Mouse (Mus musculus) midbrain, embryonic 14.5 days (tissue): Measurements from ENCODE around the gene Trp73. TPM values are rescaled to one million over a fixed set of nuclear protein-coding genes. Genes with fewer than 3 reads are reported as not detected.
A peak's percentile ranks its signal among the peaks of the same experiment; 100 is the strongest.

Experiments used
- ATAC-seq: fragments of 200-750 bp; cut with Nextera tagmentation; 2 replicates; pipeline ENCODE4 v1.8.0; 2017; ENCODE audit warnings: moderate number of reproducible peaks, moderate library complexity; ENCODE audit not compliant: low FRiP score, low TSS enrichment
- DNase-seq: peaks from one replicate; pipeline ENCODE4 v3.0.0-alpha.2; 2015
- H3K27ac ChIP-seq: fragments of 300-500 bp; sonication (generic); replicated peaks from 2 replicates; pipeline ENCODE4 v1.5.1; 2014; ENCODE audit warnings: mild to moderate bottlenecking, low read depth, low read length, moderate library complexity
- H3K27me3 ChIP-seq: fragments of 300-500 bp; sonication (generic); 2 replicates; pipeline ENCODE4 v1.6.1; 2014; ENCODE audit warnings: low read length, control low read depth, mixed read lengths; ENCODE audit not compliant: control insufficient read depth, insufficient read depth
- H3K36me3 ChIP-seq: fragments of 300-500 bp; sonication (generic); 2 replicates; pipeline ENCODE4 v1.6.1; 2014; ENCODE audit warnings: low read length, control low read depth; ENCODE audit not compliant: control insufficient read depth, insufficient read depth
- H3K4me1 ChIP-seq: fragments of 300-500 bp; sonication (generic); 2 replicates; pipeline ENCODE4 v1.6.1; 2014; ENCODE audit warnings: mild to moderate bottlenecking, antibody characterized with exemption, low read length, control low read depth; ENCODE audit not compliant: control insufficient read depth, insufficient read depth
- H3K4me2 ChIP-seq: fragments of 300-500 bp; sonication (generic); 2 replicates; pipeline ENCODE4 v1.6.1; 2014; ENCODE audit warnings: mild to moderate bottlenecking, low read length, moderate library complexity
- H3K4me3 ChIP-seq: fragments of 300-500 bp; sonication (generic); replicated peaks from 2 replicates; pipeline ENCODE4 v1.5.1; 2014; ENCODE audit warnings: low read depth, low read length
- H3K9ac ChIP-seq: fragments of 300-500 bp; sonication (generic); replicated peaks from 2 replicates; pipeline ENCODE4 v1.6.1; 2014; ENCODE audit warnings: mild to moderate bottlenecking, low read length, moderate library complexity
- H3K9me3 ChIP-seq: fragments of 300-500 bp; sonication (generic); 2 replicates; pipeline ENCODE4 v1.6.1; 2016; ENCODE audit warnings: low read length, control low read depth, mixed read lengths; ENCODE audit not compliant: control insufficient read depth
- WGBS: fragments of 180-500 bp; shearing (Covaris S2); extraction: QIAGEN DNeasy Blood & Tissue Kit; methylation state at CpG from one replicate; pipeline ENCODE4 v1.1.7; 2014; 5-methylcytosine and 5-hydroxymethylcytosine counted together
- polyA plus RNA-seq: library from polyadenylated mRNA; unstranded; fragments of >200 nt; fragmentation: Nextera tagmentation; extraction: Ambion mirVana; gene quantifications from 2 replicates; pipeline ENCODE4 v1.2.1, GENCODE M21; 2014

Trp73 gene
- polyA plus RNA-seq, 1 experiment from 2014 or later, result 0.59 TPM

GRCm38 (mm10) chr4:154055482-154055881 lies 84.5 kb downstream of the Trp73 start:
- no peak for DNase-seq

GRCm38 (mm10) chr4:154053065-154053464 lies 86.9 kb downstream of the Trp73 start:
- no peak for DNase-seq
- H3K4me1 ChIP-seq, result no peaks in the 10 kb centered on the region
- H3K9me3 ChIP-seq, result no peaks in the 10 kb centered on the region
- 62% methylated on average over 4 of the region's 4 CpGs for WGBS
- no peaks in the 10 kb centered on the region for H3K36me3 ChIP-seq
- no peaks in the 10 kb centered on the region for H3K27me3 ChIP-seq
- H3K9ac ChIP-seq, result no peak overlapping the region
- no peak overlapping the region for H3K4me2 ChIP-seq
- H3K4me3 ChIP-seq, result no peak overlapping the region
- no peak for ATAC-seq
- no peak overlapping the region for H3K27ac ChIP-seq

More at GRCm38 (mm10) chr4:154055482-154055881, 84.5 kb downstream of the Trp73 start:
- H3K27me3 ChIP-seq, result no peaks in the 10 kb centered on the region
- no peak for ATAC-seq
- 88% methylated on average over 7 of the region's 7 CpGs for WGBS
- no peak overlapping the region for H3K4me2 ChIP-seq
- H3K4me1 ChIP-seq, result no peaks in the 10 kb centered on the region
- no peak overlapping the region for H3K9ac ChIP-seq
- no peaks in the 10 kb centered on the region for H3K36me3 ChIP-seq
- H3K9me3 ChIP-seq, result no peaks in the 10 kb centered on the region
- H3K27ac ChIP-seq, result no peak overlapping the region
- no peak overlapping the region for H3K4me3 ChIP-seq

DNA sequence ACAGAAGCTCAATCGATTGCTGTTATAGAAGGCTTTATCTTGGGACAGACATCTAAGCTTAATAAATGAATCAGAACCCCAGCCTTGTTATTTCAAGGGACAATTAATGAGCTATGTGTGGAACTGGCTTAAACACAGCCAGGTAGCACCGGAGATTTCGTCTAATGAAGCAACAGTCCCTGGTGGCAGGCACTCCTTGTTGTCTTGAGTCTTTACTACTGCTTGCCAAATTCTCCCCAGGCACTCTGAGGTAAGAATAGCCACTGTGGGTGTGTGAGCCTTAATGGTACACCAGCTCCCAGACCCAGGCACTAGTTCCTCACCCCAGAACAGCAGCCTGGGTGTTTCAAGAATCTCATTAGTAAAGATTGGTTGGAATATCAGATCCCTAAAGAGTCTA lies 88.6 kb downstream of the Trp73 start:
- H3K4me2 ChIP-seq, result no peak overlapping the region
- H3K4me3 ChIP-seq, result no peak overlapping the region
- H3K9me3 ChIP-seq, result no peaks in the 10 kb centered on the region
- no peaks in the 10 kb centered on the region for H3K4me1 ChIP-seq
- WGBS, result 83% methylated on average over 3 of the region's 3 CpGs
- H3K9ac ChIP-seq, result no peak overlapping the region
- H3K27me3 ChIP-seq, result no peaks in the 10 kb centered on the region
- ATAC-seq (no peak), DNase-seq (no peak)
- no peak overlapping the region for H3K27ac ChIP-seq
- no peaks in the 10 kb centered on the region for H3K36me3 ChIP-seq

DNA sequence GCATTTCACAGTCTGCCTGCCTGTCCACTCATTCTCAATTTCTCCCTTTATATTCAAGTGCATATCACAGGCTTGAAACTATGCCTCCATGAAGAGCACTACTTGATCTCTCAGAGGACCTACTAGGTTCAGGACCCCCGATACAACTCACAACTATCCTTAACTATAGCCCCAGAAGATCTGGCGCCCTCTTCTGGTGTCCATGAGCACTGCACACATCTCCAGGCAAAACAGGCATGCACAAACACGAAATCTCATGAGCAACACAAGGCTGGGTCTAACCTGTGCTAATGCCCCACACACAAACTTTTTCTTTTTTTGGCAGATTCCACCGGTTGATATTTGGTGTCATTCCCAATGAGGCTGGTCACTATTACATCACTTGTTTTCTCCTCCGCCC lies 94.2 kb downstream of the Trp73 start:
- Histone ChIP-seq H3K9ac (no peak overlapping the region), H3K36me3 (no peaks in the 10 kb centered on the region), H3K4me1 (no peaks in the 10 kb centered on the region), H3K27me3 (no peaks in the 10 kb centered on the region), H3K4me3 (no peak overlapping the region), H3K27ac (no peak overlapping the region), H3K4me2 (no peak overlapping the region), H3K9me3 (no peaks in the 10 kb centered on the region)
- WGBS, result 70% methylated on average over 5 of the region's 5 CpGs
- DNase-seq (no peak), ATAC-seq (no peak)

DNA sequence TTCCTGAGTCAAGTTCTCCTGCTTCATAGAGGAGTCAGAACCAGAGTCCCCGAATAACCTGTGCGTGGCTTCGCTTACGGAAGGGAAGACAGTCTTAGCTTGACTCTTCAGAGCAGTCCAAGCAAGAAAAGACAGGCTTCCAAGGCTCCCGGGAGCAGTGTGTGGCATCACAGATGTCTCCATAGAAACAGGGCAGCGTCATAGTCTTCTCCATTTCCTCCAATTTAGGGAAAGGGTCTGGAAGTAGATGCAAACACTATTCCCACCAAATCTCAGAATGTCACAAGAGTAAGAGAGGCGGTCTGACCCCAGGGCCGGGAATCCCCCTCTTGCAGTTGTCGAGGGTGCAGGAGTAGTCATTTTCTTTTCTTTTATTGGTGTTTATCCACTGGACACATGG lies 97.4 kb downstream of the Trp73 start, which contains the start of gene Ccdc27:
Ccdc27 (minus strand) TSS at position 101 of the 400 bp plus-strand sequence.
- Histone ChIP-seq H3K4me3 (no peak within 1 kb of the TSS), H3K27me3 (no peaks in the 10 kb centered on the region), H3K4me2 (no peak within 1 kb of the TSS), H3K4me1 (no peaks in the 10 kb centered on the region), H3K27ac (no peak within 1 kb of the TSS), H3K9me3 (no peaks in the 10 kb centered on the region), H3K36me3 (no peaks in the 10 kb centered on the region), H3K9ac (no peak within 1 kb of the TSS)
- DNase-seq (no peak), ATAC-seq (no peak)
- 85% methylated on average over 9 of the region's 9 CpGs for WGBS

DNA sequence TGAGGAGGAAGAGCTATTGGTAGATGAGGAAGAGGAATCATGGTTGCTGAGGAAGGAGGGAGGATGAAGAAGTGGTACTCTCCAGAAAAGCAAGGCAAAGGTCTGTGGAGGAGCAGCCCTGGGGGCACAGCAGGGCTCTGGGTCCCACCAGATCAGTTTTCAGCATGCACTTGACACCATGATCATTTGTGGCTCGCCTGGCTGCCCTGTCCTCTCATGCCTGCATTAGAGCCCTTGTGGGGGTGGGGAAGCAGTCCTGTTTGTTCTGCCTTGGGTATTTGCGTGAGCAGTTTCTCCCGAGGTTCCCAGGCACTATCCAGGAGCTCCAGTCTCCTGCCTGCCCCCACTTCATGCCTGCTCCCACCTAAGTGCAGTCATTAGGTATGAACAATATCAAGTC lies 102.9 kb downstream of the Trp73 start:
- Histone ChIP-seq H3K4me3 (no peak overlapping the region), H3K27ac (no peak overlapping the region), H3K27me3 (no peaks in the 10 kb centered on the region), H3K4me2 (no peak overlapping the region), H3K9ac (no peak overlapping the region), H3K9me3 (no peaks in the 10 kb centered on the region), H3K36me3 (no peaks in the 10 kb centered on the region), H3K4me1 (no peaks in the 10 kb centered on the region)
- WGBS, result 48% methylated on average over 3 of the region's 3 CpGs
- ATAC-seq, result no peak
- DNase-seq, result no peak

DNA sequence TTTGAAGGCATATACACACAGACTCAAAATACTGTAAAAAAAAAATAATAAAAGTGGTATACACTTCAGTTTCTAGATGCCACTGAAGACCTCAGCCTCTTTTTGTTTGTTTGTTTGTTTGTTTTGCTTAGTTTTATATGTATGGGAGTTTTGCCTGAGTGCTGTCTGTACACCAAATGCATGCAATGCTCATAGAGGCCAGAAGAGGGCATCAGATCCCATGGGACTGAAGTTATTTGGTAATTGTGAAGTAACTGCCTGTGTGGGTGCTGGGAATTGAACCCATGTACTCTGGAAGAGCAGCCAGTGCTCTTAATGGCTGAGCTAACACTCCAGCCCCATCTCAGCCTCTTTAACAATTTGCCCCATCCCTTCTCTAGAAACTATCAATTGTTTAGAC lies 111.4 kb downstream of the Trp73 start:
- Histone ChIP-seq H3K9ac (no peak overlapping the region), H3K4me1 (peaks cover 9% of the 10 kb centered on the region), H3K27me3 (0 out of 2 replicates have a peak, but pooled peaks cover 7% of the 10 kb centered on the region), H3K27ac (no peak overlapping the region), H3K4me3 (no peak overlapping the region), H3K4me2 (no peak overlapping the region), H3K9me3 (no peaks in the 10 kb centered on the region), H3K36me3 (no peaks in the 10 kb centered on the region)
- DNase-seq, result peak; percentile 33
- no peak for ATAC-seq

DNA sequence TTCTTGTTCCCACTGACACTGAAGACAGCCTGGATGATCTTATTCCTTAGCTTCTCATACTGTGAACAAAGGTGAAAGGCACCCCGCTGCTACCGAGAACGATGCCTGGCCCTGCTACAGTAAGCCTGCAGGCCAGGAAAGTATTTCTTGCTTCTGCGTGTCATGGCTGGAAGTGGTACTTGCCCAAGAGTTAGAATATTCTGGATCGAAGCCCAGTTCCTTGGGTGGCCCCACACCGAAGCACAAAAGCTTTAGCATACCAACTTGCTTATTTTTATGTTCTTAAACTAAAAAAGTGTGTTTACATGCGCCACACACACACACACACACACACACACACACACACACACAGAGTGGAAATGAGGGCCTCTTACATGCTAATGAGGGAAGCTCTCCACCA lies 111.9 kb downstream of the Trp73 start:
- Histone ChIP-seq H3K4me1 (peaks cover 9% of the 10 kb centered on the region), H3K27me3 (0 out of 2 replicates have a peak, but pooled peaks cover 7% of the 10 kb centered on the region), H3K4me3 (no peak overlapping the region), H3K9me3 (no peaks in the 10 kb centered on the region), H3K9ac (no peak overlapping the region), H3K4me2 (no peak overlapping the region), H3K27ac (no peak overlapping the region), H3K36me3 (no peaks in the 10 kb centered on the region)
- ATAC-seq (no peak), DNase-seq (no peak)
- 82% methylated on average over 7 of the region's 7 CpGs for WGBS

DNA sequence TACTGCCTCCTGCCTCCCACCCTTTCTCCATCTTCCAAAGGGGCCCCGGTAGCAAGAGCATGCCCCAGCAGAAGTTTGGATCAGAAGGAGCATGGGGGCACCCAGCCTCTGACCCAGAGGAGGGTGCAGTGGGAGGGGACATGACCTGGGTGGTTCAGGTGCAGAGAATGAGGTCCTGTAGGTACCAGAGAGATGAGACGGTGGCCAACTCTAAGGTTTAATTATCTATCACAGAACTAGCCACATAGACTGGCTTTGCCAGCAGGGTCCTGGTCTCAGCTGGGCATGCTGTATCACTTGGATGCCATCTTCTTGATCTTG lies 113.6 kb downstream of the Trp73 start:
- DNase-seq, result no peak
- H3K9ac ChIP-seq, result no peak overlapping the region; the same call in 1 of the 2 replicates

More for the DNA sequence above, 113.6 kb downstream of the Trp73 start:
- Histone ChIP-seq H3K9me3 (no peaks in the 10 kb centered on the region), H3K4me1 (peaks cover 9% of the 10 kb centered on the region), H3K4me3 (no peak overlapping the region), H3K4me2 (peak overlapping the region; percentile 56), H3K27me3 (0 out of 2 replicates have a peak, but pooled peaks cover 7% of the 10 kb centered on the region), H3K27ac (no peak overlapping the region), H3K36me3 (peaks cover 5% of the 10 kb centered on the region)
- WGBS, result 25% methylated on average over 2 of the region's 2 CpGs
- no peak for ATAC-seq
